Mouse (Mus musculus) G1E (cell line): ENCODE measurements around the gene Aoc2.

Experiments used
- CTCF ChIP-seq: IDR thresholded peaks from 2 replicates; pipeline ENCODE4 v1.5.1; 2012; ENCODE audit warnings: low read depth, low read length, inconsistent platforms, mixed read lengths
- GATA2 ChIP-seq: IDR thresholded peaks from 2 replicates; pipeline ENCODE4 v1.6.1; 2012; ENCODE audit warnings: low read depth, low read length, inconsistent platforms, borderline replicate concordance
- TAL1 ChIP-seq: conservative IDR thresholded peaks from 2 replicates; pipeline ENCODE4 v1.6.1; 2012; ENCODE audit warnings: low read depth, low read length, inconsistent platforms, mixed read lengths

- TF ChIP-seq CTCF (no peak), TAL1 (no peak), GATA2 (no peak)
Measured at GRCm38 (mm10) chr11:101357505-101358182, 32.8 kb downstream of the Aoc2 start.
